Mouse (Mus musculus): ENCODE data around the gene Scgb2b15.
"Not testable (repeated sequence)": the region's sequence is repeated elsewhere in the genome, so short reads cannot be mapped to it uniquely, and the experiment has no call there.

Gene Scgb2b15

DNA sequence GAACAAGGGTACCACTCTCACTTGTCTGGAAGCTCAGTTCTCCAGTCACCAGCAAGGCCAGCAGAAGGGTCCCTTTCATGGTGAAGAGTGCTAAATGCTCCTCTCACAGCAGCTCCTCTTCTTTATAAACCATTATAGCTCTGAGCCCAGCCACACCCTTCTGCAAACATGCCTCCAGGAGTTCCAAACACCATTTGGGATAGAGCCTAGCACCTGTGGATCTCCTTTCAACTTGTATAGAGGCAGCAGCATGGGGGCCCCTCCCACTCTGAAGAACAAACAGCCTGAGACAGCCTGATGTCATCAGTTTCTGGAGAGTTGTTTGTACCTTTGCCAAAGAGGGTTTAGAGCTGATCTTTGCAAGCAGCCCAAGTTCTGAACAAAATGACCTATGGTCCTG, at the start of gene Scgb2b15:
Gene Scgb2b15, minus strand, starts transcription at position 101 of the 400 bp plus-strand sequence.
- not testable (repeated sequence) for DNase-seq (ENCODE audit: low read depth, low spot score)

DNA sequence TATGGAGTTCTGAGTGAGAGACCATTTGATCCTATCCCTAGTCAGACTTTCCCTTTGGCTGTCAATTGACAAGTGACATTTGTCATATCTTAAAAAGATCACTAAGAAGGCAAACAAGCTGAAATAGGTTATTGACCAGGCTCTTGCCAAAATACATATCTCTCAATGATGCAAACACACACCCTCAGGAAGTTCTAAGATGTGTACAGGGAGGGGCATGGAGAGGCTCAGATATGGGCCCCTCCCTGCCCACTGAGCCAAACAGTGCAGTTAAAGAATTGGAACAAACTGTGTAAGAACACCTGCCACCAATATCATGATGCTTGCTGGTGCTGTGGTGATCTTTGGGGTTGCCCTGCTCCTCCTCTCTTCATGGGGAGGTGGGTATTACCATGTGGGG, 6.8 kb upstream of the Scgb2b15 start, which contains the start of gene Scgb1b15:
Gene Scgb1b15, plus strand, starts transcription at position 301 of the 400 bp plus-strand sequence.
- DNase-seq (ENCODE audit: low read depth, low spot score), result not testable (repeated sequence)

Measured in ES-CJ7 (cell line).